Mouse (Mus musculus) frontal cortex, postnatal 10 days (tissue): ENCODE results near the gene Cers2.
A peak's percentile ranks its signal among the peaks of the same experiment; 100 is the strongest.

Experiments
- DNase-seq, 2 experiments: peaks; one replicate each; pipeline ENCODE4 v3.0.0; 2022; ENCODE audit warnings: low spot score in 2 of 2, mixed read lengths in 1 of 2

Cers2 gene

DNA sequence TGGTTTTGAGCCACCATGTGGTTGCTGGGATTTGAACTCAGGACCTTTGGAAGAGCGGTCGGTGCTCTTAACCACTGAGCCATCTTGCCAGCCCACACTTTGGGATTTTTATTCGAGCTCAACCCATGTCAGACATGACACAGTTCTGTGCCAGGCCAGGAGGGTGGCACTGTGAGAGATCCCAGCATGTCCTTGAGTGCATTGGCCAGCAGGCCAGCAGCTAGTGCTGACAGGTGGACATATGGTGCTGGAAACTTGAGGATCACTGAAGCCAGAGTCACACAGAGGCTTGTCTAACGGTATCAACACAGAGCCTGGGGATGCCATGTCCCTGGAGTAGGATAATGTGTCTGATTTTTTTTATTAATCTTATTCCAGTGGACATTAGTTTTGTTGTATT lies 25.2 kb upstream of the Cers2 start:
- DNase-seq, result no peak

DNA sequence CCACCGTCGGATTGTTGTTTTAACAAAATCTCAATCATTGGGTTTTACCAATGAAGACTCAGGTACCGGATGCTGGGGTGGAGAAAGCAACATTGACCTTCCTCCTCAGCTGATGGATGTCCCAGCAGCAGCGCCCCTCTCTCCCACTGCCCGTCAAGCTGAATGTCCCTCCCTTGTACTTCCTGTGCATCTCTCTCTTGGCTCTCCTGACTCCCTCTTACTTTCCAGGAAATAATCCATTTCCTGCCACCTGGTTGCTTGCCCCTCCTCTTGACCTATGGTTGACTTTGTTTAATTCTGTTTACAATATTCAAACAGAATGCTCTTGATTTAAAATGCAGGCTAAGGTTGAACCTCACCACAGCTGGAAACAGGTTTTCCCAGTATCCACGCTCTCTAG lies 24.4 kb upstream of the Cers2 start:
- no peak for DNase-seq

DNA sequence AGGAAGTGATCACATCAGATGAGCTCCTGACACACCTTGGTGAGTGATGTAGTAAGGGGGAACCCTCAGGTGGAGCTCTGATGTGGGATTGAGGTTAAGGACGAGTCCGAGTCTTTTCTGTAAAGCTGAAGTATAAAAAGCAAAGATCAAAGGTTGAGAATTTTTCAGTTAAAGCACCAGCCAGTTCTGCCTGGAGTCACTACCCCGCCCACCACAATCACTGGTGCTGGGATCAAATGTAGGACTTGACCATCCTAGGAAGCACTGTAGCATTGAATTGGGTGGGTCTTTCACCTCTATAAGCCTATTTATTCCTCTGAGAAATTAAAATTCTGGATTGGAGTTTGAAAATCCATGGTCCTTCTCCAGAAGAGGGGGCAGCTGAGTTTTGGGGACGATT lies 23.6 kb upstream of the Cers2 start:
- DNase-seq, result no peak

DNA sequence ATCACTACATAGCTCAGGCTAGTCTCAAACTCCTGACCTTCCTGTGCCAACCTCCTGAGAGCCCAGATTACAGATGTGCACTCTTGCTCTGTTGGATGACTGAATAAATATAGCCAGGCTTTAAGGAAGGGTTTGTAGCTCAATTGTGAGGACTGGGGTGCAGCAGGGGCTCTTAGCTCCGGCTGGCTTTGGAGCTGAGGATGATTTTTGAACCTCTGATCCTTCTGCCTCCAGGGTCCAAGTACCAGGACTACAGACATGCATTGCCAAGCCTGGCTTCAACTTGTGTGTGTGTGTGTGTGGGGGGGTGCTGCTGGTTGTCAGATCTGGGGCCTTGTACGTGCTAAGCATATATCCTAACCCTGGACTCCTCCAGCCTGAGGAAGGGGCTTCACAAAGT lies 21.7 kb upstream of the Cers2 start:
- DNase-seq, result no peak

GRCm38 (mm10) chr3:95293537-95293936 lies 21.1 kb upstream of the Cers2 start:
- no peak for DNase-seq

GRCm38 (mm10) chr3:95294316-95294715 lies 20.3 kb upstream of the Cers2 start:
- no peak for DNase-seq

DNA sequence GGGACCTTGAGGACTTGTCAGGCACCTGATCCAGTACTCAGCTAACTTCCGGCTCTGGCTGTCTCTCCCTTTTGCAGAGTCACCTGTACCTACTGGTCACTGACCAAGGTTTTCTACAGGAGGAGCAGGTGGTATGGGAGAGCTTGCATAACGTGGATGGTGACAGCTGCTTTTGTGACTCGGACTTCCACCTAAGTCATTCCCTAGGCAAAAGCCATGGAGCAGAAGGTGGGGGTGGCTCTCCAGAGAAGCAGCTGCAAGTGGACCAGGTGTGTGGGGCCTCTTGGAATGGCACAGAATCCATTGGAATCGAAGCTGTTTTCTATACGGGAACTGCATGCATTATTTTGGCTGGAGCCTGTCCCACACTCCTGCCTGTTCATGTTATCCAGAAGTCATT lies 19.9 kb upstream of the Cers2 start:
- DNase-seq, result no peak

DNA sequence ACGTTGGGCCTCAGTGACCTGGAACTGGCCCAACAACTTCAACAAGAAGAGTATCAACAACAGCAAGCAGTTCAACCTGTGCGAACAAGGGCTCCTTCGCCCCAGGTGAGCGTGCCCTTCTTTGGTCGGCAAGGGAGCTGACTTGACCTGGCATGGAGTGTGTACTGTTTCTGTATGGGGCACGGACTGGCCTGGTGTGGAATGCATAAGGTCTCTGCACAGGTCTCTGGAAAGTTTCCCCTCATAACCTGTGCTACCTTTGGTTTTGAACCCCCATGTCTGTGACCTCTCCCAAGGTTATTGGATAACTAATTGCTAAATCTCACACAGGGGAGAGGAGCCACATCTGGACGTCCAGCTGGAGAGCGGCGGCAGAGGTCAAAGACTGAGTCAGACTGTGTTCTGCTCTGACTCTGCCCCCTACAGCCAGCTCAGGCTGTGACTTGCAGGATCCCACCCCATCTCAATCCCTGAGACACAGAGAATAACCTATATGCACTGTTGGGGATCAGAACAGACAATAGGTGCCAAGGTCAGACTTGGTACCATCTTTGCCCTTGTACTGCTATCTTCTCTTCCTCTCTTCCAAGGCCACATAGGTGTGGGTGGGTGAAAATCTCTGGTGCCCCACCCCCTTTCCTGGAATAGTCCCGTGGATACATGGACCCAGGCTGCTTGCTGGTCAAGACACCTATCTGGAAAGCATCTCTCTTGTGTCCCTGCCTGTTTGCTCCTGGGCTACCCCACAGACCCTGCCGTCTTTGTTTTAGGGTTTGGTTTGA lies 19.1 kb upstream of the Cers2 start:
- DNase-seq, result no peak

GRCm38 (mm10) chr3:95296103-95296469 lies 18.5 kb upstream of the Cers2 start:
- DNase-seq, result no peak

GRCm38 (mm10) chr3:95298018-95298417 lies 16.6 kb upstream of the Cers2 start:
- no peak for DNase-seq

- no peak for DNase-seq
Measured at GRCm38 (mm10) chr3:95301204-95301796, 13.3 kb upstream of the Cers2 start.

GRCm38 (mm10) chr3:95306244-95306643 lies 8.3 kb upstream of the Cers2 start:
- no peak for DNase-seq

DNA sequence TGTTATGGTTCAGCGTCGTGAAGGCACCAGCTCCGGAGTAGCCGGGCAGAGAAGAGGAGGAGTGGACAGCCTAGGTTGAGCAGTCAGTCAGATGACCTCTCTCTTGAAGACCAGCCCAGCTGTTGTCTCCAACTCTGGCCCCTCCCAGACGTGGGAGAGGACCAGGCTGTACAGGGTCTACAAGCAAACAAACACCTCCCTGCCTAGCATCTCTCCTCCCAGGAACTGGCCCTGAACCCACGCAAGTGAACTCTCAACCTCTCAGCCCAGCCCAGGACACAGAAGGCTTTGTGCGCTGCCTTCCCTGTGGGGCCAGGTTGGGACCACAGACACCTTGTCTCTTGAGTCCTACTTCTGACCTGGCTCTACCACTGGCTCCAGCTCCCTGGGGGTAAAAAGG lies 7.5 kb upstream of the Cers2 start, which contains the start of gene Anxa9:
Anxa9 (minus strand) TSS at position 77 of the 400 bp plus-strand sequence.
- DNase-seq, result no peak

DNA sequence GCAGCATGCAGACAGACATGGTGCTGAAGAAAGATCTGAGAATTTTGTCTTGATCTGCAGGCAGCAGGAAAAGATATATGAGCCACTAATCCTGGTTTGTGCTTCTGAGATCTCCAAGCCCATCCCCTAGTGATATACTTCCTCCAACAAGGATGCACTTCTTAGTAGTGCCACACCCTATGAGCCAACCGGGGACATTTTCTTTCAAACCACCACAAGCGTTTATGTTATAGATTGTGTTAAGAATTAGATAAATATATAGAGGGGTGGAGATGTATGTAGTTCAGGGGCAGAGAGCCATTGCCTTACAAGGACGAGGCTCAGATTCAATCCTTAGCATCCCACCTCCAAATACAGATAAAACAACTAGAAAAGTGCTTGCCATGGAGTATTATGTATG lies 4.1 kb upstream of the Cers2 start:
- no peak for DNase-seq

DNA sequence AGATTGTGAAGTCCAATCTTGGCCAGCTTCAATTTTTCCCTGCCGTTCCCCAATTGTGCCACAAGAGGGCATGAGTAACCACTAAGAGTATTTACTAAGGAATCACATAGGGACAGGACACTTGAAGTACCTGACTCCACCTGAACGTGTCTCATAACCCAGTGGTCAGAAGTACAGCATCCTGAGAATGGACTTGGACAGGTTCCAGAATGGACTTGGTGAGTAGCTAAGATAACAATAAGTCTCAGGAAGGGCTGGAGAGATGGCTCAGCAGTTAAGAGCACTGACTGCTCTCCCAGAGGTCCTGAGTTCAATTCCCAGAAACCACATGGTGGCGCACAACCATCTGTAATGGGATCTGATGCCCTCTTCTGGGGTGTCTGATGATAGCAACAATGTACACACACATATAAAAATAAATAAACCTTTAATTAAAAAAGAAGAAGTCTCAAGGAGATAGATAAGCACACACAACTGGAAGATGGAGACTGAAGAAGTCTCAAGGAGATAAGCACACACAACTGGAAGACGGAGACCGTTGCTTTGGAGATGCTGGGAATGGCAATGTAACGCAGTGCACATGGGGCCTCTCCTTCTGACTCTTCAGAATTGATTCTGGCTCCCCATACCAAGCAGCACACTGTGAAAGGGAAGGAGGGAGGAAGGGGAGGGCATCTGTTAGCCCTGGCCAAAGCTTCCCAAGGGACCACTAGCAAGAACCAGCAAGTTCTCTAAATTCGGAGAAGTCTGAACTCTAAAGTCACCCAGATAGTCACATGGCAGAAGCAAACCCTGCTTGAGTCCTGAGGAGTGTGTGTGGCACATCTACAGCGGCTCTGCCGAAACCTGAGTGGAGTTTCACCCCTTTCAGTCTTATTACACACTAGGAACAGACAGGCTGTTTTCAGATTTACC lies 3.4 kb upstream of the Cers2 start:
- peak in 1 of 2 experiments; percentile 47 for DNase-seq

DNA sequence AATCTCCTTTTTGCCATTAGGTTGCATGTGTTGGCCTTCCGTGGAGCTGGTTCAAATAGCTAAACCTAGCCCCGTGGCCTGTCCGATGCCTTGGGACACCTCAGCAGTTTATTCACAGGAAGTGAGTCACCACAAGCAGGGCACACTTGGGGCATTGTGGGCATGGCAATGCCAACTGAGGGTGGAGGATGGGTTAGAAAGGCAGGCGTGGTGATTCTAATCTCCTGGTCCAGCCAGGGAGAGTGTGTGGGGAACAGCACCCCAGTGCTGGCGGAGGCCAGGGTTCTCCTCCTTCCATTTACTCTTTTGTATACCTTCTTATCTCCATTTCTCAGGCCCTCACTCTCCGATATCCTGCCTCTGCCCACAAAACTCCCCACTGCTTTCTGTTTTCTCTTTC lies 2.0 kb upstream of the Cers2 start:
- DNase-seq, result no peak

DNA sequence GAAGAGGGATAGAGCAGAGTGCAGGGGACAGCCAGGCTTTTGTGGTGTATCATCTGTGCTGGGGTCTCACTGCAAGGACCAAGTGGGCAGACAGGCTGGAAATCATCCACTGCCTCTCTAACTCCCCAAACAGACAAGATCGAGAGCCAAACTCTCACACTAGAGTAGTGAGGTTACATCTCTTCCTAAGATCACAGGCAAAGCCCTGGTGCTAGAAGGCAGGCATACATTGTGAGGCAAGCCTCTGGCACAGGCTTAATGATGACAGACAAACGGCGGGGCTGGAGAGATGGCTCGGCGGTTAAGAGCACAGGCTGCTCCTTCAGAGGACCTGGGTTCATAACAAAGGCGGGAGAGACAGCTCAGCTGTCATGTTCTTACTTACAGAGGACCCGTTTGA lies 1.1 kb upstream of the Cers2 start:
- no peak for DNase-seq

DNA sequence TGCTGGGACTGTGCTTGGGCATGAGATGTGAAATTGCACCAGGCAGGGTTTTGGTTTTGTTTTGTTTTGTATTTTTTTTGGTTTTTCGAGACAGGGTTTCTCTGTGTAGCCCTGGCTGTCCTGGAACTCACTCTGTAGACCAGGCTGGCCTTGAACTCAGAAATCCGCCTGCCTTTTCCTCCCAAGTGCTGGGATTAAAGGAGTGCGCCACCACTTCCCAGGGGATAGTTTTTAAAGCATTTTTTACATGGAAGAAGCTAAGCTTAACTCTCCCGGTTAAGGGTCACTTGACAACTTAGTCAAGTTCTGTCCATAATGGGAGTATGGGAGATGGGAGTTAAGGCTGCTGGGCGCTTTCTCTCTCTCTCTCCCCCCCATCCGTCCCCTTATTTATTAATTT lies 516 bp upstream of the Cers2 start:
- no peak for DNase-seq

GRCm38 (mm10) chr3:95315094-95315843 lies 678 bp downstream of the Cers2 start:
- peak; percentile 51 to 76 for DNase-seq

- no peak for DNase-seq
Measured at GRCm38 (mm10) chr3:95315844-95316550, 1.4 kb downstream of the Cers2 start.

- peak in 1 of 2 experiments; percentile 61 for DNase-seq
Measured at GRCm38 (mm10) chr3:95317414-95318080, 3.0 kb downstream of the Cers2 start.
